Mouse (Mus musculus): ENCODE measurements around the gene Zfp366. TPM values are rescaled to one million over a fixed set of nuclear protein-coding genes. Genes with fewer than 3 reads are reported as not detected.

Gene Zfp366
- 5.1 and 5.3 TPM in 2 replicates for polyA plus RNA-seq (2012; rRNA removed; ENCODE audit: low replicate concordance)

DNA sequence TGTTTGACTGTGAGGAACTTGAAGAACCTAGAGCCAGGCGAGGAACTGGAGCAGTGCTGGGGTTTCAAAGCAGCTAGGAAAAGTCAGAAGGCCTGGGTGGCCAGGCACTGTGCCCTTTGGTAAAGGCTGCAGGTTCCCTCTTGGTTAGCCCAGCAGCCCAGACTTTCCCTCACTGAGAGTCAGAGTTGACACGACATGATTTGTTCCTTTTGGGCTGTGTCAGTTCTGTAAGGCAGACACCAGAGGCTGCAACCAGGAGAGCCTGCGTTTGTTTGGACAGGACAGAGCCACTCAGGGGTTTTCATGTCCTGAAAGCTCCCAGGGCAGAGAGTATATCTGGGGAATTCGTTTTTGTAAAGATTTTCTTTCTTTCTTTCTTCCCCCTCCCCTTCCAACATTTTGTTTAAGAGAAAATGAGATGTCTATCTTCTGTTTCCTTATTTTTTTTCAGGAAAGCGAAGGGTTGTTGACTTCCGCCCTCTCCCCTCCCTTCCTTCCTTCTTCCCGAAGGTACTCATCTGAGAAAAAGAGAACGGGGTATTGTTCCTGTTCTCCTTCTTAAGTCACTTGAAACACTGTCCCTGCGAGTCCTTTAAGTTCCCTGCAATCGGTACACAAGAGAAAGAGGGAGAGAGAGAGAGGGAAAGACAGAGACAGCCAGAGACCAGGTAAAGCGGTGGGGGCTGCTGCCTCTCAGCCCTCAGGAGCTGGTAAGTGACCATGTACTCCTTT lies at the start of gene Zfp366:
Gene Zfp366, plus strand, starts transcription at position 669 of the 732 bp plus-strand sequence.

Other genes starting within 250 kb of the Zfp366 start
- not detected in 2 replicates for gene 1700024P04Rik, start 200.3 kb upstream of the Zfp366 start, polyA plus RNA-seq (2012; rRNA removed; ENCODE audit: low replicate concordance)
- gene Ptcd2, start 159.9 kb downstream of the Zfp366 start, polyA plus RNA-seq (2012; rRNA removed; ENCODE audit: low replicate concordance) = 16.5 and 20.8 TPM in 2 replicates
- gene Mrps27, start 160.0 kb downstream of the Zfp366 start, polyA plus RNA-seq (2012; rRNA removed; ENCODE audit: low replicate concordance) = 20.4 and 22.8 TPM in 2 replicates

Data from subcutaneous adipose tissue, adult 2 months (tissue).